Mouse (Mus musculus): ENCODE results near the gene Col9a1. TPM values are rescaled to one million over a fixed set of nuclear protein-coding genes. Genes with fewer than 3 reads are reported as not detected.
A peak's percentile ranks its signal among the peaks of the same experiment; 100 is the strongest.

Gene Col9a1
- total RNA-seq (2014; rRNA removed) = not detected in 2 replicates
- not detected in 2 replicates for polyA plus RNA-seq (2012; rRNA removed)

- no peaks in the 10 kb centered on the region for H3K79me2 ChIP-seq (ENCODE audit: control insufficient read depth, insufficient read depth, low read length)
- TF ChIP-seq POLR2A (IDR thresholded peaks at IDR 0.05; ENCODE audit: extremely low read depth, insufficient read depth, low read length) (no peak), CTCF (IDR thresholded peaks at IDR 0.05; ENCODE audit: low read depth, low read length) (no peak)
- H3K4me3 ChIP-seq (ENCODE audit: insufficient read depth, low read depth, low read length) = no peak within 1 kb of the TSS
- no peak for DNase-seq (ENCODE audit: extremely low read depth, low read depth, low spot score)
- no peaks in the 10 kb centered on the region for H3K4me1 ChIP-seq (ENCODE audit: control insufficient read depth, insufficient read depth, low read length)
- H3K9ac ChIP-seq (ENCODE audit: low read depth, low read length) = no peak within 1 kb of the TSS
- H3K36me3 ChIP-seq (ENCODE audit: control insufficient read depth, insufficient read depth, low read length) = no peaks in the 10 kb centered on the region
- 67% methylated on average over 6 of the region's 6 CpGs for WGBS
- no peak within 1 kb of the TSS for H3K27ac ChIP-seq (replicated peaks; ENCODE audit: insufficient read depth, low read depth, low read length)
- no peaks in the 10 kb centered on the region for H3K27me3 ChIP-seq (ENCODE audit: control insufficient read depth, insufficient read depth, low read length)
Observed at GRCm38 (mm10) chr1:24177224-24177851, at the start of gene Col9a1. TSS of gene Col9a1 (plus strand) at chr1:24177610.

- Histone ChIP-seq H3K27ac (replicated peaks; ENCODE audit: insufficient read depth, low read depth, low read length) (no peak overlapping the region), H3K9ac (ENCODE audit: low read depth, low read length) (no peak overlapping the region), H3K79me2 (ENCODE audit: control insufficient read depth, insufficient read depth, low read length) (no peaks in the 10 kb centered on the region)
Observed at GRCm38 (mm10) chr1:24127866-24128265, 49.5 kb upstream of the Col9a1 start.

DNA sequence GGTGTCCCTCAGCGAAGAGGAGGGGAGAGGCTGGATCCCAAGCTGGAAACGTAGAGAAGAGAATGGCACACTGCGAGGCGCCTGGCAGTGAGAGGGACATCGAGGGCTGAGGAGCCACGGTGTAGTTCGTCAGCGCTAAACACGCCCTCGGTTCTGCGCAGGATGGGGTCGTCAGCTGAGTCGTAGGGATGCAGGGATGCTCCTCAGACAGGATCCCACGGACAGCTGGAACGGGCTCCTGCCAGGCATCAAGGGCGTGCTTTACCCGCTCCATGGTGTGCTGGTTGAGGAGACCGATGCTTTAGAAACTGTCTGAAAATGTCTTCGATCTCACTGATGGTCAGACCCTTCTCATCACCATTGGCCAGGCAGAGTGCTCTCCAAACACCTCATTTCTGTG is 43.6 kb upstream of the Col9a1 start:
- H3K4me1 ChIP-seq (ENCODE audit: control insufficient read depth, insufficient read depth, low read length) = no peaks in the 10 kb centered on the region
- H3K79me2 ChIP-seq (ENCODE audit: control insufficient read depth, insufficient read depth, low read length) = no peaks in the 10 kb centered on the region
- no peak overlapping the region for H3K4me3 ChIP-seq (ENCODE audit: insufficient read depth, low read depth, low read length)
- H3K36me3 ChIP-seq (ENCODE audit: control insufficient read depth, insufficient read depth, low read length) = no peaks in the 10 kb centered on the region
- WGBS = 59% methylated on average over 19 of the region's 19 CpGs
- no peak overlapping the region for H3K27ac ChIP-seq (replicated peaks; ENCODE audit: insufficient read depth, low read depth, low read length)
- no peak overlapping the region for H3K9ac ChIP-seq (ENCODE audit: low read depth, low read length)
- no peak for DNase-seq (ENCODE audit: extremely low read depth, low read depth, low spot score)
- H3K27me3 ChIP-seq (ENCODE audit: control insufficient read depth, insufficient read depth, low read length) = no peaks in the 10 kb centered on the region
- TF ChIP-seq CTCF (IDR thresholded peaks at IDR 0.05; ENCODE audit: low read depth, low read length) (no peak), POLR2A (IDR thresholded peaks at IDR 0.05; ENCODE audit: extremely low read depth, insufficient read depth, low read length) (no peak)

More at GRCm38 (mm10) chr1:24127866-24128265, 49.5 kb upstream of the Col9a1 start:
- Histone ChIP-seq H3K4me3 (ENCODE audit: insufficient read depth, low read depth, low read length) (no peak overlapping the region), H3K36me3 (ENCODE audit: control insufficient read depth, insufficient read depth, low read length) (no peaks in the 10 kb centered on the region), H3K27me3 (ENCODE audit: control insufficient read depth, insufficient read depth, low read length) (no peaks in the 10 kb centered on the region), H3K4me1 (ENCODE audit: control insufficient read depth, insufficient read depth, low read length) (no peaks in the 10 kb centered on the region)
- peak; percentile 55 for DNase-seq (ENCODE audit: extremely low read depth, low read depth, low spot score)
- 33% methylated on average over 6 of the region's 6 CpGs for WGBS
- TF ChIP-seq POLR2A (IDR thresholded peaks at IDR 0.05; ENCODE audit: extremely low read depth, insufficient read depth, low read length) (no peak), CTCF (IDR thresholded peaks at IDR 0.05; ENCODE audit: low read depth, low read length) (no peak)

DNA sequence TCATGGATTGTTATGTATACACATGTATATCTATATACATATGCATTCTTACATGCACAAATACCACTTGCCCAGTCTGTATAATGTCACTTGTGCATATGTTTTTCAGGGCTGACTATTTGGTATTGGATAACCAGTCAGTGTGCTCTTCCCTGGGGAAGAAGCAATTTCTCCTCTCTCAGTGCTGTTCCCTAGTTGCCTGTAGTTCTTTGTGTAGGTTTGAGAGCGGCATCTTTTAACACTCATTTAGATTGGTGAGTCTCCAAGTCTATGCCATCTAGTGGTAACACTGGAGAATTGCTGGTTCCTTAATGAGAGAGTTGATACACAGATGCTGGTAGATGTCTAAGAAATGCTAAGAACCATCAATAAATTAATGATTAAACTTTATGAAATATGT is 42.6 kb upstream of the Col9a1 start:
- TF ChIP-seq CTCF (IDR thresholded peaks at IDR 0.05; ENCODE audit: low read depth, low read length) (peak; percentile 65), POLR2A (IDR thresholded peaks at IDR 0.05; ENCODE audit: extremely low read depth, insufficient read depth, low read length) (no peak)

GRCm38 (mm10) chr1:24137133-24137532 is 40.3 kb upstream of the Col9a1 start:
- no peaks in the 10 kb centered on the region for H3K36me3 ChIP-seq (ENCODE audit: control insufficient read depth, insufficient read depth, low read length)
- no peak overlapping the region for H3K27ac ChIP-seq (replicated peaks; ENCODE audit: insufficient read depth, low read depth, low read length)
- H3K27me3 ChIP-seq (ENCODE audit: control insufficient read depth, insufficient read depth, low read length) = no peaks in the 10 kb centered on the region
- H3K9ac ChIP-seq (ENCODE audit: low read depth, low read length) = no peak overlapping the region
- WGBS = 3% methylated on average over 3 of the region's 3 CpGs
- no peaks in the 10 kb centered on the region for H3K79me2 ChIP-seq (ENCODE audit: control insufficient read depth, insufficient read depth, low read length)
- peak; percentile 45 for DNase-seq (ENCODE audit: extremely low read depth, low read depth, low spot score)
- TF ChIP-seq CTCF (IDR thresholded peaks at IDR 0.05; ENCODE audit: low read depth, low read length) = peak; percentile 73
- TF ChIP-seq POLR2A (IDR thresholded peaks at IDR 0.05; ENCODE audit: extremely low read depth, insufficient read depth, low read length) = no peak
- no peaks in the 10 kb centered on the region for H3K4me1 ChIP-seq (ENCODE audit: control insufficient read depth, insufficient read depth, low read length)
- no peak overlapping the region for H3K4me3 ChIP-seq (ENCODE audit: insufficient read depth, low read depth, low read length)

More for the DNA sequence above, 42.6 kb upstream of the Col9a1 start:
- H3K36me3 ChIP-seq (ENCODE audit: control insufficient read depth, insufficient read depth, low read length) = no peaks in the 10 kb centered on the region
- WGBS = 0% methylated on average over 1 of the region's 1 CpGs
- H3K4me1 ChIP-seq (ENCODE audit: control insufficient read depth, insufficient read depth, low read length) = no peaks in the 10 kb centered on the region
- H3K27me3 ChIP-seq (ENCODE audit: control insufficient read depth, insufficient read depth, low read length) = no peaks in the 10 kb centered on the region
- DNase-seq (ENCODE audit: extremely low read depth, low read depth, low spot score) = peak; percentile 36
- no peak overlapping the region for H3K27ac ChIP-seq (replicated peaks; ENCODE audit: insufficient read depth, low read depth, low read length)
- H3K79me2 ChIP-seq (ENCODE audit: control insufficient read depth, insufficient read depth, low read length) = no peaks in the 10 kb centered on the region
- no peak overlapping the region for H3K4me3 ChIP-seq (ENCODE audit: insufficient read depth, low read depth, low read length)
- H3K9ac ChIP-seq (ENCODE audit: low read depth, low read length) = no peak overlapping the region

DNA sequence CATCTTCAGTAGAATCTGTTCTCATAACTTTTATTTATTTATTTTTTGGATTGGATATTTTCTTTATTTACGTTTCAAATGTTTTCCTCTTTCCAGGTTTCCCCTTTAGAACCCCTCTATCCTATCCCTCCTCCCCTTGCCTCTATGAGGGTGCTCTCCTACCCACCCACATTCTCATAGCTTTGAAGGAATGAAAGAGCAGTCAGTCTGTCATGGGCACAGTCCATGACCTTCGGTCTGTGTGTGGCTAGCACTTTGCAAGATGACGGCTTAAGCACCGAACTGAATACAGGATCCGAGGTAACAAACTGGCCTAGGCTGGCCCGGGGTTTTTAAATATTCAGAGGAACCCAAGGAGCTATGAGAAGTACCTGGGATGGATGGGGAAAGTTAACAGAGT is 36.9 kb upstream of the Col9a1 start:
- H3K4me3 ChIP-seq (ENCODE audit: insufficient read depth, low read depth, low read length) = no peak overlapping the region
- H3K27me3 ChIP-seq (ENCODE audit: control insufficient read depth, insufficient read depth, low read length) = no peaks in the 10 kb centered on the region
- DNase-seq (ENCODE audit: extremely low read depth, low read depth, low spot score) = no peak
- TF ChIP-seq POLR2A (IDR thresholded peaks at IDR 0.05; ENCODE audit: extremely low read depth, insufficient read depth, low read length) (no peak), CTCF (IDR thresholded peaks at IDR 0.05; ENCODE audit: low read depth, low read length) (no peak)
- H3K9ac ChIP-seq (ENCODE audit: low read depth, low read length) = no peak overlapping the region
- no peaks in the 10 kb centered on the region for H3K79me2 ChIP-seq (ENCODE audit: control insufficient read depth, insufficient read depth, low read length)
- H3K27ac ChIP-seq (replicated peaks; ENCODE audit: insufficient read depth, low read depth, low read length) = no peak overlapping the region
- 66% methylated on average over 6 of the region's 6 CpGs for WGBS
- no peaks in the 10 kb centered on the region for H3K36me3 ChIP-seq (ENCODE audit: control insufficient read depth, insufficient read depth, low read length)
- H3K4me1 ChIP-seq (ENCODE audit: control insufficient read depth, insufficient read depth, low read length) = no peaks in the 10 kb centered on the region
